Mouse (Mus musculus): ENCODE measurements around the gene Nr1i3. TPM values are rescaled to one million over a fixed set of nuclear protein-coding genes. Genes with fewer than 3 reads are reported as not detected.
A peak's percentile ranks its signal among the peaks of the same experiment; 100 is the strongest.
"Not testable (repeated sequence)": the region's sequence is repeated elsewhere in the genome, so short reads cannot be mapped to it uniquely, and the experiment has no call there.

Gene Nr1i3
- total and polyA plus RNA-seq, 2 experiments from 2014 or later: 0.30 TPM; not detected in 1

DNA sequence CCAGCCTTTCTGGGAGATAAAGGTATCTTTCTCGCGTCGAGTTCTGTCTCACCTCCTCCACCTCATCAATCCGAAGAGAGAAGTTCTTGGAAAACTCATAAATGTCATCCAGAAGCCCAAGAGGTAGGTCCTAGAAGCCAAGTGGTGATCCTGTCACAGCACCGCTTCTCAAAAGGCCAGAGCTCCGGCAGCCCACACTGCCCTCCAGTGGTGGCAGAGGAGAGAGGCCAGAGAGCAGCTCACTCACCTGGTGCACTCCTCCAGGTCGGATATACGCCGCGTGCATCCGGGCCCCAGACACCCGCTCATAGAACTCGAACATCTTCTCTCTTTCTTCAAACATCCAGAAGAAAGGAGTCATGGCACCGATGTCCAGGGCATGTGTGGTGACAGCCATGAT lies 24.7 kb downstream of the Nr1i3 start:
- no peaks in the 10 kb centered on the region for H3K27me3 ChIP-seq (ENCODE audit: control insufficient read depth, insufficient read depth, low read length)
- ATAC-seq (ENCODE audit: insufficient read depth, low read depth): 0 out of 2 replicates have a peak, but pooled peaks have one; percentile 35
- 0 out of 2 replicates have a peak, but pooled peaks cover 6% of the 10 kb centered on the region for H3K4me1 ChIP-seq (ENCODE audit: control insufficient read depth, insufficient read depth)
- DNase-seq (ENCODE audit: low spot score): no peak
- 76% methylated on average over 14 of the region's 14 CpGs for WGBS
- H3K4me2 ChIP-seq (ENCODE audit: low read depth, low read length): no peak overlapping the region
- no peak overlapping the region for H3K4me3 ChIP-seq (ENCODE audit: low read depth, low read length)
- H3K9me3 ChIP-seq (replicated peaks; ENCODE audit: control insufficient read depth, low read length): no peaks in the 10 kb centered on the region
- TF ChIP-seq CTCF (IDR thresholded peaks at IDR 0.05; ENCODE audit: low read depth) (peak; percentile 75), EP300 (IDR thresholded peaks at IDR 0.05; ENCODE audit: low read depth) (no peak)
- H3K27ac ChIP-seq (ENCODE audit: low read depth): no peak overlapping the region
- peaks cover 96% of the 10 kb centered on the region for H3K36me3 ChIP-seq (replicated peaks; ENCODE audit: control insufficient read depth, insufficient read depth, low read length)
- no peak overlapping the region for H3K9ac ChIP-seq (replicated peaks; ENCODE audit: low read depth, low read length)

DNA sequence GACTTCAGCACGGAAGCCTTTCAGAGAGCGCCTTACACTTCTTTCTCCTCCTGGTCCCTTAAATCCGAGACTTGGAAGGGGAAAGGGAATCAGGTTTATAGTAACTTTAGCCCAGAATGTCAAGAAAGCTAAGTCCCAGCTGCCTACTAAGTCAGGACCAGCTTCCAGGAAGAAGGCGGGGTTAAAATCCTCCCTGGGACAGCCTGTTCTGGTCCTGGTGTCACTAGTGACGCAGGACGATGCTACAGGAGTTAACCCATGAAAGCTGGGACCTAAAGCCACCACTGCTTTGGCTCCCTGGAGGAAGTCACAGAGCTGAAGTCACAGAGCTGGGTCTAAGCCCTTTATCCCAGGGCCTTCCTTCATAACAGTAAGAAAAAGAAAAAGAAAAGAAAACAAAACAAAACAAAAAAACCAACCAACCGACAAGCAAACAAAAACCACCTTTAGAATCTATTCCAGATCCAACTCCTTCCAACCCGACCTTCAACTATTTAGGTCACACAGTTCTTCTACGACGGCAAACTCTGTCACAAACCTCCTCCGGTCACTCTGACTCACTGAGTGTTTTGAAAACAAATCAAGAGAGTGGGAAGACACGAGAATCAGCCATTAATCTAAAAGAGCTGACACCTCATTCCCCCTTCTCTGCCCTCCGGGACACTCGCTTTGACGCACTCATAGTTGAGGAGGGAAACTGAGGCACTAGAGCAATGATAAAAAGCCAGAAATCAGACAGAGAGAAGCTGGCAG lies 26.4 kb downstream of the Nr1i3 start:
- TF ChIP-seq CTCF (IDR thresholded peaks at IDR 0.05; ENCODE audit: low read depth) (no peak), EP300 (IDR thresholded peaks at IDR 0.05; ENCODE audit: low read depth) (peak; percentile 64)
- 65% methylated on average over 15 of the region's 15 CpGs for WGBS
- Histone ChIP-seq H3K4me3 (ENCODE audit: low read depth, low read length) (no peak overlapping the region), H3K36me3 (replicated peaks; ENCODE audit: control insufficient read depth, insufficient read depth, low read length) (peaks cover 88% of the 10 kb centered on the region), H3K4me2 (ENCODE audit: low read depth, low read length) (no peak overlapping the region), H3K27me3 (ENCODE audit: control insufficient read depth, insufficient read depth, low read length) (no peaks in the 10 kb centered on the region), H3K4me1 (ENCODE audit: control insufficient read depth, insufficient read depth) (0 out of 2 replicates have a peak, but pooled peaks cover 5% of the 10 kb centered on the region), H3K9ac (replicated peaks; ENCODE audit: low read depth, low read length) (no peak overlapping the region), H3K9me3 (replicated peaks; ENCODE audit: control insufficient read depth, low read length) (no peaks in the 10 kb centered on the region), H3K27ac (ENCODE audit: low read depth) (peak overlapping the region; percentile 59)
- peak; percentile 53 for DNase-seq (ENCODE audit: low spot score)
- peak; percentile 34; the same call in 1 of the 2 replicates for ATAC-seq (ENCODE audit: insufficient read depth, low read depth)

DNA sequence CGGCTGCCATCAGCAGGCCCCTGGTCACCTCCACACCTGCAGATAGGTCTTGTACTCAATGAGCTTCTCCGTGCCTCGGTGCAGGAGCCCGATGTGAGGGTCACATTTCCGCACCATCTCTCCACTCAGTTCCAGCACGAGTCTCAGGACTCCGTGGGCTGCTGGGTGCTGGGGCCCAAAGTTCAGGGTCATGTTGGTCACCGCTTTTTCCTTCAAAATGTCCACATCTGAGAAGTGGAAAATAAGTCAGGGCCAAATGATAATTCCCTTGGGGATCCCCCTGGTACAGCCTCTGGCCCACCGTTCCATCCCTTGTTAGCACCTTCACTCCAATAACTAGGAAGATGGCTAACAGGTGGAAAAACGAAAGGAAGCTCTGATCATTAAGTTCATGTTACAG lies 27.1 kb downstream of the Nr1i3 start:
- no peak for ATAC-seq (ENCODE audit: insufficient read depth, low read depth)
- no peak for DNase-seq (ENCODE audit: low spot score)
- peaks cover 81% of the 10 kb centered on the region for H3K36me3 ChIP-seq (replicated peaks; ENCODE audit: control insufficient read depth, insufficient read depth, low read length)
- no peak overlapping the region for H3K27ac ChIP-seq (ENCODE audit: low read depth)
- TF ChIP-seq CTCF (IDR thresholded peaks at IDR 0.05; ENCODE audit: low read depth) (no peak), EP300 (IDR thresholded peaks at IDR 0.05; ENCODE audit: low read depth) (no peak)
- H3K9me3 ChIP-seq (replicated peaks; ENCODE audit: control insufficient read depth, low read length): no peaks in the 10 kb centered on the region
- H3K4me2 ChIP-seq (ENCODE audit: low read depth, low read length): no peak overlapping the region
- no peak overlapping the region for H3K4me3 ChIP-seq (ENCODE audit: low read depth, low read length)
- 89% methylated on average over 10 of the region's 10 CpGs for WGBS
- no peak overlapping the region for H3K9ac ChIP-seq (replicated peaks; ENCODE audit: low read depth, low read length)
- peaks cover 5% of the 10 kb centered on the region; the same call in 1 of the 2 replicates for H3K4me1 ChIP-seq (ENCODE audit: control insufficient read depth, insufficient read depth)
- no peaks in the 10 kb centered on the region for H3K27me3 ChIP-seq (ENCODE audit: control insufficient read depth, insufficient read depth, low read length)

DNA sequence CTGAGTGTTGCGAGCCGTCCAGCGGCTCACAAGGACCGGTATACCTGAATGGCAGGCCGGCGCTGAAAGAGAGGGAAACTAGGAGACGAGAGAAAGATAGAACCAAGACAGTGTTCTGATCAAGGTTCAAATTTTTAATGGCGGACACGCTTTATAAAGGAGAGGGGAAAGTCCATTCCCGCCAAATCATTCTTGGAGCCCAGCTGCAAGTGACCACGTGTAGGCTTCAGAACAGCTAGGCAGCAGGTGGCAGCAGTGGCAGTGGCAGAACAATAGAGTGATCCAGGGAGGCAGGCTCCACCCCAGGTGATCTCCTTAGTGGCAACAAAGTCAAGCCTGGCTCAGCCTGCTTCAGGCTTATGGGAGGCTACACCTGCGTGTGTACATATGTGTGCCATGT lies 28.2 kb downstream of the Nr1i3 start:
- not testable (repeated sequence) for H3K4me3 ChIP-seq (ENCODE audit: low read depth, low read length); H3K27ac ChIP-seq (ENCODE audit: low read depth); ATAC-seq (ENCODE audit: insufficient read depth, low read depth); H3K27me3 ChIP-seq (ENCODE audit: control insufficient read depth, insufficient read depth, low read length); H3K9ac ChIP-seq (replicated peaks; ENCODE audit: low read depth, low read length); H3K4me2 ChIP-seq (ENCODE audit: low read depth, low read length); H3K9me3 ChIP-seq (replicated peaks; ENCODE audit: control insufficient read depth, low read length); H3K4me1 ChIP-seq (ENCODE audit: control insufficient read depth, insufficient read depth); DNase-seq (ENCODE audit: low spot score)
- WGBS: 86% methylated on average over 12 of the region's 12 CpGs
- peak; percentile 23; the same call in 1 of the 2 replicates for TF ChIP-seq CTCF (IDR thresholded peaks at IDR 0.05; ENCODE audit: low read depth)
- peaks cover 70% of the 10 kb centered on the region for H3K36me3 ChIP-seq (replicated peaks; ENCODE audit: control insufficient read depth, insufficient read depth, low read length)

DNA sequence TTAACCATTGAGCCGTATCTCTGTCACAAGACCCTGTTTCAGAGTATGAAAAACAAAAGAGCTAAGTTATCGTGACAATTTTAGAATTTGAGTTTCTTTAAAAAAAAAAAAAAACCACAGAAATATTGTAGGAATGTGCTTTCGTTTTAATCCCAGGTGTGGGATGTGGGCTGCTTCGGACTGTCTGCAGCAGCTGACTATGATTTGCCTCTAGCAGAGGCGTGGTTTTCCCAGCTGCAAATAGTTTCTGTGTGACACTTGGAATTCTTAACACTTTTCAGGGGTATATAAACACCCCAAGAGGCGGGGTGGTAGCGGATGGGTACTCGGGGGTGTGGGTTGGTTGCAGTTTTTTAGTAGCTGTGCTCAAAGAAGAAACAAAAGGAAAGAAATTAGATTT lies 31.6 kb downstream of the Nr1i3 start:
- H3K27ac ChIP-seq (ENCODE audit: low read depth): 0 out of 2 replicates have a peak overlapping the region, but pooled peaks have one; percentile 37
- ATAC-seq (ENCODE audit: insufficient read depth, low read depth) (no peak), DNase-seq (ENCODE audit: low spot score) (no peak)
- no peaks in the 10 kb centered on the region for H3K9me3 ChIP-seq (replicated peaks; ENCODE audit: control insufficient read depth, low read length)
- 80% methylated on average over 8 of the region's 8 CpGs for WGBS
- no peak overlapping the region for H3K4me2 ChIP-seq (ENCODE audit: low read depth, low read length)
- TF ChIP-seq EP300 (IDR thresholded peaks at IDR 0.05; ENCODE audit: low read depth): no peak
- no peak for TF ChIP-seq CTCF (IDR thresholded peaks at IDR 0.05; ENCODE audit: low read depth)
- H3K27me3 ChIP-seq (ENCODE audit: control insufficient read depth, insufficient read depth, low read length): no peaks in the 10 kb centered on the region
- H3K36me3 ChIP-seq (replicated peaks; ENCODE audit: control insufficient read depth, insufficient read depth, low read length): peaks cover 38% of the 10 kb centered on the region
- no peak overlapping the region for H3K9ac ChIP-seq (replicated peaks; ENCODE audit: low read depth, low read length)
- H3K4me1 ChIP-seq (ENCODE audit: control insufficient read depth, insufficient read depth): peaks cover 20% of the 10 kb centered on the region
- 0 out of 2 replicates have a peak overlapping the region, but pooled peaks have one; percentile 65 for H3K4me3 ChIP-seq (ENCODE audit: low read depth, low read length)

All from heart, postnatal 0 days (tissue).